In the genomic region with DNA sequence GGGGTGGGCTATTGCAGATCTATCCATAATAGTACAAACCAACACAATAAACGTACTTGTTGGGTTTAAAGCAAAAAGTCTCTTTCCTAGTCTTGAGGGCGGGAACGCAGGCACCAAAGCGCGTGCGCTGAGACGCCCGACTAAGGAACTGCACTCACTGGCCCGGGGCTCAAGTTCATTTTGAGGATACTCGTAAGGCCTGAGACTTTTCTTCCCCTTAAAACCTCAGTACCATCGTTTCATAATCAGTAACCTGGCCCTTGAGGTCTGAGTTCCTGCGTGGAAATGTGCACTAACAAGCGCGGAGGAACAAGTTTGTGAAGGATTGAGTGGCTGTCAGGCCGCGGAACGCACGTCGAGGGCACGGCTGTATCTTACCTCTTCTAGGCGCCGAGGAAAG, we compare ENCODE assay signal across 17 mouse cellular contexts. TPM values are rescaled to one million over a fixed set of nuclear protein-coding genes. Genes with fewer than 3 reads are reported as not detected.
A peak's percentile ranks its signal among the peaks of the same experiment; 100 is the strongest.
DNase-seq lines count a peak whose midpoint lies in the region; ATAC-seq and TF ChIP-seq lines count a peak whose summit lies in the region.
"Had no signal": no experiment of that assay in that cellular context is flagged by ENCODE, and none has a peak within 500 bp of the region (broad histone marks: within the 10 kb centered on the region; RNA-seq: fewer than 3 reads in every experiment).

No protein-coding gene starts in this region.

- no peak for ATAC-seq in hindbrain, embryonic 12.5 days (ENCODE audit: low FRiP score)
- no peak for ATAC-seq in midbrain, embryonic 13.5 days
- ATAC-seq in liver, postnatal 0 days, result no peak
- ATAC-seq: lung, postnatal 0 days had no signal

- TF ChIP-seq EP300 in heart, adult 2 months (IDR thresholded peaks at IDR 0.05; ENCODE audit: insufficient read depth, low read depth, low read length), result no peak
- TF ChIP-seq EP300 in liver, postnatal 0 days (IDR thresholded peaks at IDR 0.05; ENCODE audit: low read depth), result no peak

- no peaks in the 10 kb centered on the region for H3K79me2 ChIP-seq in heart, adult 2 months (replicated peaks; ENCODE audit: control insufficient read depth, insufficient read depth, low read length)

- peaks cover 97% of the 10 kb centered on the region for H3K27me3 ChIP-seq in hindbrain, embryonic 12.5 days
- peaks cover 87% of the 10 kb centered on the region for H3K27me3 ChIP-seq in midbrain, embryonic 13.5 days
- peaks cover 35% of the 10 kb centered on the region for H3K27me3 ChIP-seq in heart, adult 2 months (ENCODE audit: control insufficient read depth, insufficient read depth, low read length)
- H3K27me3 ChIP-seq in liver, postnatal 0 days (ENCODE audit: insufficient read depth, low read length), result peaks cover 95% of the 10 kb centered on the region

- H3K9me3 ChIP-seq in hindbrain, embryonic 12.5 days (replicated peaks), result no peaks in the 10 kb centered on the region
- H3K9me3 ChIP-seq in midbrain, embryonic 13.5 days, result no peaks in the 10 kb centered on the region
- no peaks in the 10 kb centered on the region for H3K9me3 ChIP-seq in liver, postnatal 0 days (ENCODE audit: low read length)

- TF ChIP-seq CTCF in heart, adult 2 months (IDR thresholded peaks at IDR 0.05), result no peak
- no peak for TF ChIP-seq CTCF in liver, postnatal 0 days (IDR thresholded peaks at IDR 0.05; ENCODE audit: low read depth)

- H3K27ac ChIP-seq in hindbrain, embryonic 12.5 days, result no peak overlapping the region
- peak overlapping the region; percentile 72 for H3K27ac ChIP-seq in midbrain, embryonic 13.5 days
- no peak overlapping the region for H3K27ac ChIP-seq in heart, adult 2 months
- no peak overlapping the region for H3K27ac ChIP-seq in liver, postnatal 0 days (ENCODE audit: low read depth)

- H3K4me2 ChIP-seq in hindbrain, embryonic 12.5 days (replicated peaks), result peak overlapping the region; percentile 13; the same call in 1 of the 2 replicates
- H3K4me2 ChIP-seq in midbrain, embryonic 13.5 days (replicated peaks), result peak overlapping the region; percentile 59
- H3K4me2 ChIP-seq in liver, postnatal 0 days (ENCODE audit: low read depth, low read length), result no peak overlapping the region

- no peaks in the 10 kb centered on the region for H3K36me3 ChIP-seq in hindbrain, embryonic 12.5 days
- H3K36me3 ChIP-seq in midbrain, embryonic 13.5 days, result no peaks in the 10 kb centered on the region
- no peaks in the 10 kb centered on the region for H3K36me3 ChIP-seq in heart, adult 2 months (ENCODE audit: control insufficient read depth, insufficient read depth, low read length)
- no peaks in the 10 kb centered on the region for H3K36me3 ChIP-seq in liver, postnatal 0 days (replicated peaks; ENCODE audit: insufficient read depth, low read length)
- H3K36me3 ChIP-seq: G1E had no signal

- TF ChIP-seq POLR2A in heart, adult 2 months (IDR thresholded peaks at IDR 0.05; ENCODE audit: insufficient read depth, low read depth, low read length), result no peak

- H3K9ac ChIP-seq in hindbrain, embryonic 12.5 days, result no peak overlapping the region
- H3K9ac ChIP-seq in midbrain, embryonic 13.5 days (replicated peaks), result peak overlapping the region; percentile 63
- H3K9ac ChIP-seq in heart, adult 2 months (ENCODE audit: low read depth, low read length), result no peak overlapping the region
- H3K9ac ChIP-seq in liver, postnatal 0 days (replicated peaks), result no peak overlapping the region

- H3K4me3 ChIP-seq in hindbrain, embryonic 12.5 days, result peak overlapping the region; percentile 18
- peak overlapping the region; percentile 43 for H3K4me3 ChIP-seq in midbrain, embryonic 13.5 days (replicated peaks)
- no peak overlapping the region for H3K4me3 ChIP-seq in heart, adult 2 months
- no peak overlapping the region for H3K4me3 ChIP-seq in liver, postnatal 0 days (ENCODE audit: low read depth, low read length)

- intact Hi-C loops in heart, adult 2 months (cut with DNase I), result no loop called here

- peak; percentile 60 for DNase-seq in ES-CJ7 (ENCODE audit: low read depth, low spot score)
- peak; percentile 62 for DNase-seq in embryo, embryonic 10.5 days (ENCODE audit: low spot score)
- no peak for DNase-seq in heart, adult 2 months
- no peak for DNase-seq in liver, postnatal 0 days
- DNase-seq in cerebellum, postnatal 36 days, result no peak
- DNase-seq in adrenal gland, adult 18-20 months (ENCODE audit: low spot score in 2 of 2), result no peak
- DNase-seq: liver; spleen, adult 18-20 months had no signal

- peaks cover 14% of the 10 kb centered on the region for H3K4me1 ChIP-seq in hindbrain, embryonic 12.5 days
- peaks cover 74% of the 10 kb centered on the region for H3K4me1 ChIP-seq in midbrain, embryonic 13.5 days (replicated peaks)
- H3K4me1 ChIP-seq in heart, adult 2 months (ENCODE audit: control insufficient read depth, insufficient read depth, low read length), result no peaks in the 10 kb centered on the region
- H3K4me1 ChIP-seq in liver, postnatal 0 days (ENCODE audit: insufficient read depth), result peaks cover 15% of the 10 kb centered on the region

- WGBS in hindbrain, embryonic 12.5 days, result under 1% methylated on average over 22 of the region's 22 CpGs
- WGBS in midbrain, embryonic 13.5 days, result under 1% methylated on average over 22 of the region's 22 CpGs
- 4% methylated on average over 22 of the region's 22 CpGs for WGBS in heart, adult 2 months
- WGBS in liver, postnatal 0 days (ENCODE audit: insufficient replicate concordance), result 3% methylated on average over 22 of the region's 22 CpGs

RNA-seq across cellular contexts. Expression of gene Dbx1, which starts 0.7 kb away (rescaled TPM):
- 17.9 and 30.8 TPM in 2 replicates for polyA plus RNA-seq in hindbrain, embryonic 12.5 days (2016; fragmentation: Nextera tagmentation; extraction: Ambion mirVana)
- 78.5 and 84.6 TPM in 2 replicates for polyA plus RNA-seq in midbrain, embryonic 13.5 days (2015; fragmentation: Nextera tagmentation; extraction: Ambion mirVana)
- total RNA-seq in heart, adult 2 months (2021), result not detected
- not detected in 2 replicates for polyA plus RNA-seq in heart, adult 2 months (2012; rRNA removed)
- polyA plus RNA-seq in liver, postnatal 0 days (2015; fragmentation: Nextera tagmentation; extraction: Ambion mirVana), result not detected in 2 replicates
- not detected for total RNA-seq in adrenal gland, adult 18-20 months (2021)
- total RNA-seq: granulocyte monocyte progenitor cell, adult 5-6 weeks; heart, postnatal 25 days; layer of hippocampus, postnatal 14 days had no signal
- polyA plus RNA-seq: G1E; kidney, embryonic 16.5 days; lung, postnatal 0 days; testis, adult 2 months had no signal

Comparison
In these comparisons a context has a peak if more than half of its experiments do, and no peak if none do; other contexts are left out.
1. DNase-seq: peak in ES-CJ7 (single experiment) and embryo, embryonic 10.5 days (single experiment); none in heart, adult 2 months (0 of 2), liver, postnatal 0 days (single experiment), cerebellum, postnatal 36 days (0 of 2) and adrenal gland, adult 18-20 months (0 of 2).
2. H3K4me3 ChIP-seq: peak in hindbrain, embryonic 12.5 days (single experiment) and midbrain, embryonic 13.5 days (single experiment); none in heart, adult 2 months (single experiment) and liver, postnatal 0 days (single experiment).
3. RNA of gene Dbx1, which starts 0.7 kb away (polyA plus RNA-seq): 78.5 to 84.6 TPM in midbrain, embryonic 13.5 days and 17.9 to 30.8 TPM in hindbrain, embryonic 12.5 days; not detected in heart, adult 2 months and not detected in liver, postnatal 0 days; every median in the first group is over 10 times any median in the second.